Mouse (Mus musculus) cortical plate, adult 2 months (tissue): ENCODE results near the gene Gpld1.

Source experiments
- CTCF ChIP-seq: fragments of 200-500 bp; IDR thresholded peaks from 2 replicates; pipeline ENCODE4 v1.5.1; 2011; ENCODE audit warnings: mild to moderate bottlenecking, control low read depth, low read length; ENCODE audit not compliant: insufficient read depth; ENCODE audit errors: extremely low read depth
- POLR2A ChIP-seq: fragments of 200-500 bp; IDR thresholded peaks from 2 replicates; pipeline ENCODE4 v1.6.1; 2011; ENCODE audit warnings: mild to moderate bottlenecking, low read length, control low read depth; ENCODE audit not compliant: insufficient read depth; ENCODE audit errors: extremely low read depth

DNA sequence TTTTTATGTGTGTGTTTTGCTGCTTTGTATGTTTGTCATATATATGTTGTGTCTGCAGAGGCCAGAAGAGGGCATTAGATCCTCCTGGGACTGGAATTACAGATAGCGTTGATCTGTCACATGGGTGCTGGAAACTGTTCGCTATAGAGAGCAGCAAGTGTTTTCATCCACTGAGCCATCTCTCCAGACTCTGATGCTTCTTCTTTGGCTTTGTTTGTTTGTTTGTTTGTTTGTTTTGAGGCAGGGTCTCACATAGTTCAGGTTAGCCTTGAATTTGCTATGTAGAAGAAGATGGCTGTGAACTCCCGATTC is 84.1 kb downstream of the Gpld1 start:
- TF ChIP-seq CTCF (no peak), POLR2A (no peak)
